Mouse (Mus musculus) stomach, embryonic 14.5 days (tissue): Measurements from ENCODE around the gene Cldn4. TPM values are rescaled to one million over a fixed set of nuclear protein-coding genes. Genes with fewer than 3 reads are reported as not detected.
"Not testable (repeated sequence)": the region's sequence is repeated elsewhere in the genome, so short reads cannot be mapped to it uniquely, and the experiment has no call there.

ENCODE experiments used
- ATAC-seq: fragments of 200-750 bp; cut with Nextera tagmentation; 2 replicates; pipeline ENCODE4 v1.8.0; 2017; ENCODE audit warnings: low read depth, moderate TSS enrichment; ENCODE audit not compliant: insufficient number of reproducible peaks, insufficient read depth, low FRiP score
- H3K27ac ChIP-seq: fragments of 300-500 bp; sonication (generic); 2 replicates; pipeline ENCODE4 v1.5.1; 2014; ENCODE audit warnings: mild to moderate bottlenecking, low read length, moderate library complexity, mixed read lengths
- H3K27me3 ChIP-seq: fragments of 300-500 bp; sonication (generic); 2 replicates; pipeline ENCODE4 v1.6.1; 2014; ENCODE audit warnings: low read length, control low read depth, mixed read lengths; ENCODE audit not compliant: control insufficient read depth, insufficient read depth
- H3K36me3 ChIP-seq: fragments of 300-500 bp; sonication (generic); 2 replicates; pipeline ENCODE4 v1.6.1; 2014; ENCODE audit warnings: mild to moderate bottlenecking, control low read depth, low read length, moderate library complexity, mixed read lengths; ENCODE audit not compliant: control insufficient read depth, insufficient read depth
- H3K4me1 ChIP-seq: fragments of 300-500 bp; sonication (generic); 2 replicates; pipeline ENCODE4 v1.6.1; 2014; ENCODE audit warnings: low read length, control low read depth, mixed read lengths; ENCODE audit not compliant: control insufficient read depth, insufficient read depth
- H3K4me2 ChIP-seq: fragments of 300-500 bp; sonication (generic); replicated peaks from 2 replicates; pipeline ENCODE4 v1.6.1; 2014; ENCODE audit warnings: low read depth, low read length, control low read depth
- H3K4me3 ChIP-seq: fragments of 300-500 bp; sonication (generic); 2 replicates; pipeline ENCODE4 v1.5.1; 2014; ENCODE audit warnings: low read depth, low read length, control low read depth
- H3K9ac ChIP-seq: fragments of 300-500 bp; sonication (generic); replicated peaks from 2 replicates; pipeline ENCODE4 v1.6.1; 2014; ENCODE audit warnings: low read depth, mild to moderate bottlenecking, control low read depth, low read length, moderate library complexity, mixed read lengths
- H3K9me3 ChIP-seq: fragments of 300-500 bp; sonication (generic); 2 replicates; pipeline ENCODE4 v1.6.1; 2016; ENCODE audit warnings: low read depth, low read length, control low read depth; ENCODE audit not compliant: control insufficient read depth
- WGBS: fragments of 180-500 bp; shearing (Covaris S2); extraction: QIAGEN DNeasy Blood & Tissue Kit; methylation state at CpG from one replicate; pipeline ENCODE4 v1.1.7; 2014; 5-methylcytosine and 5-hydroxymethylcytosine counted together
- polyA plus RNA-seq: library from polyadenylated mRNA; unstranded; fragments of >200 nt; fragmentation: Nextera tagmentation; extraction: Ambion mirVana; gene quantifications from 2 replicates; pipeline ENCODE4 v1.2.1, GENCODE M21; 2014

Gene Cldn4
- polyA plus RNA-seq, 1 experiment from 2014 or later = 91.5 TPM

- Histone ChIP-seq H3K4me3 (no peak overlapping the region), H3K9ac (no peak overlapping the region), H3K4me1 (peaks cover 5% of the 10 kb centered on the region; the same call in 1 of the 2 replicates), H3K36me3 (no peaks in the 10 kb centered on the region), H3K4me2 (no peak overlapping the region), H3K27ac (no peak overlapping the region), H3K27me3 (peaks cover 8% of the 10 kb centered on the region; the same call in 1 of the 2 replicates), H3K9me3 (no peaks in the 10 kb centered on the region)
- ATAC-seq = no peak
- 73% methylated on average over 2 of the region's 2 CpGs for WGBS
Measured at GRCm38 (mm10) chr5:134942740-134943139, 4.0 kb downstream of the Cldn4 start.

GRCm38 (mm10) chr5:134941472-134942209 is 5.1 kb downstream of the Cldn4 start:
- H3K36me3 ChIP-seq = no peaks in the 10 kb centered on the region
- H3K9me3 ChIP-seq = no peaks in the 10 kb centered on the region
- WGBS = 64% methylated on average over 14 of the region's 14 CpGs
- no peak for ATAC-seq
- no peak overlapping the region for H3K4me2 ChIP-seq
- no peak overlapping the region for H3K9ac ChIP-seq
- 0 out of 2 replicates have a peak, but pooled peaks cover 5% of the 10 kb centered on the region for H3K27me3 ChIP-seq
- no peak overlapping the region for H3K4me3 ChIP-seq
- H3K4me1 ChIP-seq = no peaks in the 10 kb centered on the region; the same call in 1 of the 2 replicates
- 0 out of 2 replicates have a peak overlapping the region, but pooled peaks have one; percentile 15 for H3K27ac ChIP-seq

GRCm38 (mm10) chr5:134939554-134939953 is 7.2 kb downstream of the Cldn4 start:
- H3K9me3 ChIP-seq, H3K27ac ChIP-seq, H3K9ac ChIP-seq, H3K36me3 ChIP-seq, H3K27me3 ChIP-seq, H3K4me2 ChIP-seq, H3K4me3 ChIP-seq, ATAC-seq, H3K4me1 ChIP-seq: not testable (repeated sequence)
- 78% methylated on average over 3 of the region's 7 CpGs for WGBS

GRCm38 (mm10) chr5:134939069-134939468 is 7.7 kb downstream of the Cldn4 start:
- H3K9ac ChIP-seq = no peak overlapping the region
- H3K4me2 ChIP-seq = no peak overlapping the region
- no peaks in the 10 kb centered on the region; the same call in 1 of the 2 replicates for H3K4me1 ChIP-seq
- H3K4me3 ChIP-seq = no peak overlapping the region
- ATAC-seq = no peak
- H3K9me3 ChIP-seq = no peaks in the 10 kb centered on the region
- H3K27me3 ChIP-seq = no peaks in the 10 kb centered on the region
- WGBS = 79% methylated on average over 3 of the region's 3 CpGs
- no peak overlapping the region for H3K27ac ChIP-seq
- H3K36me3 ChIP-seq = no peaks in the 10 kb centered on the region

GRCm38 (mm10) chr5:134936626-134937185 is 10.0 kb downstream of the Cldn4 start:
- Histone ChIP-seq H3K4me3 (no peak overlapping the region), H3K4me2 (no peak overlapping the region), H3K4me1 (no peaks in the 10 kb centered on the region; the same call in 1 of the 2 replicates), H3K9ac (no peak overlapping the region), H3K27me3 (no peaks in the 10 kb centered on the region), H3K27ac (peak overlapping the region; percentile 27; the same call in 1 of the 2 replicates), H3K9me3 (no peaks in the 10 kb centered on the region), H3K36me3 (no peaks in the 10 kb centered on the region)
- no peak for ATAC-seq
- WGBS = 75% methylated on average over 6 of the region's 6 CpGs

- H3K4me2 ChIP-seq = no peak overlapping the region
- H3K27me3 ChIP-seq = no peaks in the 10 kb centered on the region
- H3K9ac ChIP-seq = no peak overlapping the region
- H3K4me3 ChIP-seq = no peak overlapping the region
- H3K36me3 ChIP-seq = no peaks in the 10 kb centered on the region
- H3K27ac ChIP-seq = no peak overlapping the region
- no peaks in the 10 kb centered on the region; the same call in 1 of the 2 replicates for H3K4me1 ChIP-seq
- H3K9me3 ChIP-seq = no peaks in the 10 kb centered on the region
- no peak for ATAC-seq
- WGBS = 92% methylated on average over 6 of the region's 6 CpGs
Measured at GRCm38 (mm10) chr5:134936051-134936450, 10.7 kb downstream of the Cldn4 start.

GRCm38 (mm10) chr5:134934666-134935065 is 12.1 kb downstream of the Cldn4 start:
- H3K4me3 ChIP-seq = no peak overlapping the region
- ATAC-seq = no peak
- no peaks in the 10 kb centered on the region for H3K27me3 ChIP-seq
- H3K27ac ChIP-seq = no peak overlapping the region
- WGBS = 80% methylated on average over 3 of the region's 3 CpGs
- no peak overlapping the region for H3K4me2 ChIP-seq
- H3K4me1 ChIP-seq = no peaks in the 10 kb centered on the region; the same call in 1 of the 2 replicates
- H3K9me3 ChIP-seq = no peaks in the 10 kb centered on the region
- no peaks in the 10 kb centered on the region for H3K36me3 ChIP-seq
- H3K9ac ChIP-seq = no peak overlapping the region

- not testable (repeated sequence) for H3K27ac ChIP-seq, H3K9me3 ChIP-seq, H3K4me2 ChIP-seq, H3K4me3 ChIP-seq, H3K9ac ChIP-seq, H3K36me3 ChIP-seq, H3K27me3 ChIP-seq, H3K4me1 ChIP-seq, ATAC-seq
- WGBS = 82% methylated on average over 5 of the region's 5 CpGs
Measured at GRCm38 (mm10) chr5:134933686-134934085, 13.0 kb downstream of the Cldn4 start.
